Mouse (Mus musculus) heart, postnatal 36 days (tissue): Measurements from ENCODE around the gene Gm14226. TPM values are rescaled to one million over a fixed set of nuclear protein-coding genes. Genes with fewer than 3 reads are reported as not detected.
"Not testable (repeated sequence)": the region's sequence is repeated elsewhere in the genome, so short reads cannot be mapped to it uniquely, and the experiment has no call there.

Experiments
- DNase-seq, 2 experiments: peaks; one replicate each; pipeline ENCODE4 v3.0.0; 2021 to 2022
- intact Hi-C: fragments of 180-260 bp; cut with DNase I; formaldehyde crosslinking; loops from one replicate; pipeline ENCODE4 v1.15.1; 2025
- total RNA-seq, 2 experiments: library from RNA; stranded (reverse); gene quantifications; 2 replicates each; pipeline ENCODE4 v1.2.3; 2021

The Gm14226 gene
- total RNA-seq, 2 experiments from 2014 or later, result 0.19 TPM

- no peak for DNase-seq
- intact Hi-C loops, result no loop called here
Measured at GRCm38 (mm10) chr2:155046803-155047202, 28.7 kb downstream of the Gm14226 start.

- intact Hi-C loops, result no loop called here
- no peak for DNase-seq
Measured at GRCm38 (mm10) chr2:155047452-155048178, 29.5 kb downstream of the Gm14226 start.

- DNase-seq, result peak in 1 of 2 experiments; percentile 8
- intact Hi-C loops, result loop anchor here (2.0 kb wide), 1 partner anchor 23 kb away; no protein-coding TSS in a partner anchor
Measured at GRCm38 (mm10) chr2:155050108-155050503, 32.0 kb downstream of the Gm14226 start.

- peak; percentile 92 to 94 for DNase-seq
- intact Hi-C loops, result loop anchor here (2.0 kb wide), 1 partner anchor 22 kb away; no protein-coding TSS in a partner anchor
Measured at GRCm38 (mm10) chr2:155050504-155051236, 32.6 kb downstream of the Gm14226 start.

GRCm38 (mm10) chr2:155051622-155052351 is 33.7 kb downstream of the Gm14226 start:
- intact Hi-C loops, result loop anchor here (2.0 kb wide), 1 partner anchor 21 kb away; no protein-coding TSS in a partner anchor
- DNase-seq, result no peak

- no peak for DNase-seq
- intact Hi-C loops, result no loop called here
Measured at GRCm38 (mm10) chr2:155052681-155053080, 34.6 kb downstream of the Gm14226 start.

GRCm38 (mm10) chr2:155053512-155053911 is 35.4 kb downstream of the Gm14226 start:
- intact Hi-C loops, DNase-seq: not testable (repeated sequence)

- intact Hi-C loops, result no loop called here
- no peak for DNase-seq
Measured at GRCm38 (mm10) chr2:155054672-155055071, 36.6 kb downstream of the Gm14226 start.

GRCm38 (mm10) chr2:155056076-155056578 is 38.1 kb downstream of the Gm14226 start:
- intact Hi-C loops, result no loop called here
- DNase-seq, result no peak

GRCm38 (mm10) chr2:155057361-155057760 is 39.3 kb downstream of the Gm14226 start:
- DNase-seq, result no peak
- intact Hi-C loops, result no loop called here

GRCm38 (mm10) chr2:155071027-155071426 is 53.0 kb downstream of the Gm14226 start:
- DNase-seq, result no peak
- intact Hi-C loops, result loop anchor here (5.0 kb wide), 1 partner anchor 179 kb away; the partner anchor contains the start of gene Eif2s2

GRCm38 (mm10) chr2:155072353-155073145 is 54.5 kb downstream of the Gm14226 start:
- DNase-seq, result no peak
- intact Hi-C loops, result loop anchor here (2.0 to 5.0 kb wide), 2 partner anchors 22 to 180 kb away; partner anchors contain the start of gene Eif2s2

- intact Hi-C loops, result loop anchor here (2.0 to 5.0 kb wide), 2 partner anchors 23 to 181 kb away; partner anchors contain the start of gene Eif2s2
- DNase-seq, result no peak
Measured at GRCm38 (mm10) chr2:155073347-155073746, 55.3 kb downstream of the Gm14226 start.

- intact Hi-C loops, result loop anchor here (2.0 to 5.0 kb wide), 3 partner anchors 23 to 182 kb away; partner anchors contain the start of genes Eif2s2 and Itch
- peak; percentile 88 to 94 for DNase-seq
Measured at GRCm38 (mm10) chr2:155073978-155074765, 56.1 kb downstream of the Gm14226 start, which contains the start of gene Ahcy. TSS of gene Ahcy (minus strand) at chr2:155074497.

GRCm38 (mm10) chr2:155074766-155075330 is 56.8 kb downstream of the Gm14226 start:
- intact Hi-C loops, result loop anchor here (2.0 to 5.0 kb wide), 2 partner anchors 58 to 183 kb away; partner anchors contain the start of genes Eif2s2 and Itch
- DNase-seq, result peak in 1 of 2 experiments; percentile 20

GRCm38 (mm10) chr2:155075649-155076048 is 57.6 kb downstream of the Gm14226 start:
- intact Hi-C loops, result loop anchor here (2.0 kb wide), 1 partner anchor 57 kb away; the partner anchor contains the start of gene Itch
- no peak for DNase-seq
